Mouse (Mus musculus) MEL (cell line): ENCODE measurements at regions not wholly inside any gene's neighbourhood (a gene's known extent, or its start where the extent isn't known, plus 50 kb on each side); places are given as distances from the start of the nearest gene placed in this dataset.

ENCODE experiments used
- DNase-seq: peaks from one replicate; pipeline ENCODE4 v3.0.0; 2011; ENCODE audit warnings: low read depth, low spot score
- H3K27ac ChIP-seq: 2 replicates; pipeline ENCODE4 v1.5.1; 2012; ENCODE audit warnings: low read depth, mild to moderate bottlenecking, control low read depth, low read length, moderate library complexity; ENCODE audit not compliant: control insufficient read depth
- H3K27me3 ChIP-seq, 2 experiments: fragments of 150-350 bp in 1 of 2; sonication (generic) in 1 of 2; 2 replicates each; pipeline ENCODE4 v1.6.1; 2012; ENCODE audit warnings: low read length in 2 of 2, mild to moderate bottlenecking in 2 of 2, improper control_type of control experiment in 1 of 2, moderate library complexity in 1 of 2; ENCODE audit not compliant: insufficient read depth in 2 of 2, control insufficient read depth in 1 of 2
- H3K36me3 ChIP-seq, 2 experiments: 2 replicates each; pipeline ENCODE4 v1.6.1; 2012 to 2014; ENCODE audit warnings: low read length in 2 of 2, improper control_type of control experiment in 1 of 2, inconsistent platforms in 1 of 2, mild to moderate bottlenecking in 1 of 2; ENCODE audit not compliant: insufficient read depth in 2 of 2, control insufficient read depth in 1 of 2
- H3K4me1 ChIP-seq, 2 experiments: fragments of 150-350 bp in 1 of 2; sonication (generic) in 1 of 2; 2 replicates each; pipeline ENCODE4 v1.6.1; 2012; ENCODE audit warnings: low read length in 2 of 2, improper control_type of control experiment in 1 of 2, mild to moderate bottlenecking in 1 of 2; ENCODE audit not compliant: insufficient read depth in 2 of 2, control insufficient read depth in 1 of 2
- H3K4me3 ChIP-seq, 2 experiments: fragments of 150-350 bp in 1 of 2; sonication (generic) in 1 of 2; 2 replicates each; pipeline ENCODE4 v1.5.1; 2012; ENCODE audit warnings: low read depth in 2 of 2, low read length in 2 of 2, mild to moderate bottlenecking in 2 of 2, moderate library complexity in 2 of 2, control low read depth in 1 of 2, improper control_type of control experiment in 1 of 2; ENCODE audit not compliant: control insufficient read depth in 1 of 2, insufficient read depth in 1 of 2
- H3K79me2 ChIP-seq: 2 replicates; pipeline ENCODE4 v1.6.1; 2012; ENCODE audit warnings: mild to moderate bottlenecking, low read length, moderate library complexity; ENCODE audit not compliant: control insufficient read depth, poor library complexity, insufficient read depth
- H3K9ac ChIP-seq: 2 replicates; pipeline ENCODE4 v1.6.1; 2012; ENCODE audit warnings: low read depth, mild to moderate bottlenecking, control low read depth, low read length, moderate library complexity; ENCODE audit not compliant: control insufficient read depth, poor library complexity, severe bottlenecking
- H3K9me3 ChIP-seq: fragments of 150-350 bp; sonication (generic); replicated peaks from 2 replicates; pipeline ENCODE4 v1.6.1; 2012; ENCODE audit warnings: mild to moderate bottlenecking, low read length, improper control_type of control experiment, moderate library complexity; ENCODE audit not compliant: insufficient read depth
- BHLHE40 ChIP-seq: IDR thresholded peaks from 2 replicates; pipeline ENCODE4 v1.6.1; 2012; ENCODE audit warnings: low read depth, mild to moderate bottlenecking, inconsistent platforms, low read length, improper control_type of control experiment, borderline replicate concordance
- CHD2 ChIP-seq: IDR thresholded peaks from 2 replicates; pipeline ENCODE4 v1.6.1; 2011; ENCODE audit warnings: low read length, improper control_type of control experiment
- CTCF ChIP-seq, 3 experiments: IDR thresholded peaks in 2 of 3; conservative IDR thresholded peaks in 1 of 3; 2 replicates each; pipeline ENCODE4 v1.5.1; 2011 to 2012; ENCODE audit warnings: low read length in 3 of 3, low read depth in 2 of 3, mild to moderate bottlenecking in 2 of 3, improper control_type of control experiment in 1 of 3, inconsistent platforms in 1 of 3, mixed read lengths in 1 of 3, moderate library complexity in 1 of 3; ENCODE audit not compliant: control insufficient read depth in 1 of 3, insufficient read depth in 1 of 3, poor library complexity in 1 of 3, severe bottlenecking in 1 of 3
- E2F4 ChIP-seq: IDR thresholded peaks from 2 replicates; pipeline ENCODE4 v1.6.1; 2011; ENCODE audit warnings: low read depth, low read length, improper control_type of control experiment, borderline replicate concordance
- ELF1 ChIP-seq: IDR thresholded peaks from 2 replicates; pipeline ENCODE4 v1.6.1; 2014; ENCODE audit warnings: low read depth, mild to moderate bottlenecking, inconsistent platforms, low read length, improper control_type of control experiment, moderate library complexity
- EP300 ChIP-seq, 2 experiments: IDR thresholded peaks; 2 replicates each; pipeline ENCODE4 v1.6.1; 2011; ENCODE audit warnings: improper control_type of control experiment in 2 of 2, low read length in 2 of 2, low read depth in 1 of 2, mild to moderate bottlenecking in 1 of 2
- GABPA ChIP-seq: IDR thresholded peaks from 2 replicates; pipeline ENCODE4 v1.6.1; 2012; ENCODE audit warnings: low read depth, mild to moderate bottlenecking, inconsistent platforms, low read length, improper control_type of control experiment, moderate library complexity
- GATA1 ChIP-seq: IDR thresholded peaks from 2 replicates; pipeline ENCODE4 v1.6.1; 2011; ENCODE audit warnings: low read depth, low read length, improper control_type of control experiment
- JUND ChIP-seq: IDR thresholded peaks from 2 replicates; pipeline ENCODE4 v1.6.1; 2011; ENCODE audit warnings: low read depth, mild to moderate bottlenecking, improper control_type of control experiment, low read length
- MAFK ChIP-seq: IDR thresholded peaks from 2 replicates; pipeline ENCODE4 v1.6.1; 2011; ENCODE audit warnings: low read depth, mild to moderate bottlenecking, low read length, improper control_type of control experiment, borderline replicate concordance
- MAX ChIP-seq: IDR thresholded peaks from 2 replicates; pipeline ENCODE4 v1.6.1; 2011; ENCODE audit warnings: low read length, improper control_type of control experiment
- MAZ ChIP-seq: IDR thresholded peaks from 2 replicates; pipeline ENCODE4 v1.6.1; 2012; ENCODE audit warnings: low read depth, mild to moderate bottlenecking, inconsistent platforms, low read length, improper control_type of control experiment
- MXI1 ChIP-seq: IDR thresholded peaks from 2 replicates; pipeline ENCODE4 v1.6.1; 2011; ENCODE audit warnings: mild to moderate bottlenecking, low read depth, low read length, improper control_type of control experiment
- MYC ChIP-seq: IDR thresholded peaks from 2 replicates; pipeline ENCODE4 v1.6.1; 2011; ENCODE audit warnings: low read depth, mild to moderate bottlenecking, low read length, improper control_type of control experiment, moderate library complexity
- NELFE ChIP-seq: IDR thresholded peaks from 2 replicates; pipeline ENCODE4 v1.6.1; 2011; ENCODE audit warnings: low read depth, low read length, improper control_type of control experiment
- POLR2A ChIP-seq, 2 experiments: IDR thresholded peaks; 2 replicates each; pipeline ENCODE4 v1.6.1; 2011 to 2012; ENCODE audit warnings: low read length in 2 of 2, mild to moderate bottlenecking in 2 of 2, control low read depth in 1 of 2, improper control_type of control experiment in 1 of 2, low read depth in 1 of 2, moderate library complexity in 1 of 2; ENCODE audit not compliant: control insufficient read depth in 1 of 2, insufficient read depth in 1 of 2, poor library complexity in 1 of 2
- POLR2AphosphoS2 ChIP-seq: IDR thresholded peaks from 2 replicates; pipeline ENCODE4 v1.6.1; 2011; ENCODE audit warnings: low read length, improper control_type of control experiment
- RAD21 ChIP-seq: IDR thresholded peaks from 2 replicates; pipeline ENCODE4 v1.6.1; 2011; ENCODE audit warnings: mild to moderate bottlenecking, low read depth, low read length, improper control_type of control experiment
- SMC3 ChIP-seq: IDR thresholded peaks from 2 replicates; pipeline ENCODE4 v1.6.1; 2011; ENCODE audit warnings: low read depth, low read length, improper control_type of control experiment
- UBTF ChIP-seq: IDR thresholded peaks from 2 replicates; pipeline ENCODE4 v1.6.1; 2012; ENCODE audit warnings: low read depth, mild to moderate bottlenecking, inconsistent platforms, low read length, improper control_type of control experiment, moderate library complexity, borderline replicate concordance; ENCODE audit not compliant: insufficient read depth
- USF1 ChIP-seq: IDR thresholded peaks from 2 replicates; pipeline ENCODE4 v1.6.1; 2014; ENCODE audit warnings: low read depth, mild to moderate bottlenecking, inconsistent platforms, low read length, improper control_type of control experiment, moderate library complexity
- USF2 ChIP-seq, 2 experiments: IDR thresholded peaks; 2 replicates each; pipeline ENCODE4 v1.6.1; 2011 to 2012; ENCODE audit warnings: improper control_type of control experiment in 2 of 2, low read length in 2 of 2, borderline replicate concordance in 1 of 2, inconsistent platforms in 1 of 2, low read depth in 1 of 2, mild to moderate bottlenecking in 1 of 2; ENCODE audit not compliant: insufficient read depth in 1 of 2
- ZMIZ1 ChIP-seq: IDR thresholded peaks from 2 replicates; pipeline ENCODE4 v1.6.1; 2012; ENCODE audit warnings: low read depth, mild to moderate bottlenecking, inconsistent platforms, low read length, improper control_type of control experiment, moderate library complexity

GRCm38 (mm10) chr16:76454741-76455465 lies 81.3 kb upstream of the Nrip1 start:
- Histone ChIP-seq H3K9ac (peak overlapping the region; percentile 9; the same call in 1 of the 2 replicates), H3K27ac (no peak overlapping the region), H3K36me3 (peaks cover 0 to 16% of the 10 kb centered on the region in 2 experiments; a peak in 2 of 4 replicates), H3K4me3 (no peak overlapping the region; a peak in 1 of 4 replicates), H3K4me1 (peaks cover 4 to 6% of the 10 kb centered on the region in 2 experiments; a peak in 3 of 4 replicates), H3K79me2 (no peaks in the 10 kb centered on the region), H3K27me3 (no peaks in the 10 kb centered on the region), H3K9me3 (no peaks in the 10 kb centered on the region)
- peak; percentile 53 for DNase-seq
- TF ChIP-seq SMC3 (no peak), MXI1 (0 out of 2 replicates have a peak, but pooled peaks have one; percentile 18)

GRCm38 (mm10) chr16:76453457-76454200 lies 80.0 kb upstream of the Nrip1 start:
- H3K79me2 ChIP-seq = no peaks in the 10 kb centered on the region
- H3K27me3 ChIP-seq = no peaks in the 10 kb centered on the region
- H3K9ac ChIP-seq = no peak overlapping the region
- H3K4me3 ChIP-seq = no peak overlapping the region
- H3K4me1 ChIP-seq = peaks cover 9 to 13% of the 10 kb centered on the region in 2 experiments; a peak in 3 of 4 replicates
- no peaks in the 10 kb centered on the region for H3K9me3 ChIP-seq
- H3K27ac ChIP-seq = no peak overlapping the region
- peaks cover 0 to 24% of the 10 kb centered on the region in 2 experiments; a peak in 2 of 4 replicates for H3K36me3 ChIP-seq
- DNase-seq = no peak
- TF ChIP-seq GATA1 = no peak

GRCm38 (mm10) chr16:76448773-76449172 lies 75.1 kb upstream of the Nrip1 start:
- Histone ChIP-seq H3K4me3 (no peak overlapping the region), H3K36me3 (peaks cover 0 to 27% of the 10 kb centered on the region in 2 experiments; a peak in 2 of 4 replicates), H3K4me1 (peaks cover 11% of the 10 kb centered on the region in 2 experiments), H3K27ac (no peak overlapping the region), H3K79me2 (no peaks in the 10 kb centered on the region), H3K9me3 (no peaks in the 10 kb centered on the region), H3K9ac (no peak overlapping the region), H3K27me3 (no peaks in the 10 kb centered on the region)
- peak; percentile 47 for DNase-seq
- TF ChIP-seq MAFK = no peak
- TF ChIP-seq GATA1 = peak; percentile 63
- TF ChIP-seq ZMIZ1 = no peak
- no peak for TF ChIP-seq NELFE
- TF ChIP-seq CHD2 = no peak
- TF ChIP-seq USF2 (IDR thresholded peaks at IDR 0.05; ENCODE audit: borderline replicate concordance in 1 of 2, insufficient read depth in 1 of 2, low read depth in 1 of 2, low read length in 2 of 2) = no peak
- TF ChIP-seq USF1 = no peak
- no peak for TF ChIP-seq GABPA
- TF ChIP-seq UBTF = no peak
- TF ChIP-seq SMC3 = no peak
- no peak for TF ChIP-seq MAX
- no peak for TF ChIP-seq JUND
- no peak for TF ChIP-seq MYC
- TF ChIP-seq BHLHE40 = no peak
- TF ChIP-seq E2F4 = no peak
- TF ChIP-seq MAZ = no peak
- TF ChIP-seq MXI1 = no peak
- TF ChIP-seq POLR2AphosphoS2 = no peak
- no peak; a peak in 1 of 4 replicates for TF ChIP-seq EP300 (IDR thresholded peaks at IDR 0.05; ENCODE audit: low read depth in 1 of 2, low read length in 2 of 2)
- TF ChIP-seq POLR2A (IDR thresholded peaks at IDR 0.05; ENCODE audit: control insufficient read depth in 1 of 2, insufficient read depth in 1 of 2, low read depth in 1 of 2, low read length in 2 of 2, poor library complexity in 1 of 2) = no peak
- TF ChIP-seq RAD21 = no peak
- TF ChIP-seq CTCF (IDR thresholded peaks at IDR 0.05 in 2 of 3, conservative IDR thresholded peaks at IDR 0.05 in 1 of 3; ENCODE audit: control insufficient read depth in 1 of 3, insufficient read depth in 1 of 3, low read depth in 2 of 3, low read length in 3 of 3, poor library complexity in 1 of 3, severe bottlenecking in 1 of 3) = no peak
- TF ChIP-seq ELF1 = no peak
